9 mouse cellular contexts compared by ENCODE assay signal in the genomic region with DNA sequence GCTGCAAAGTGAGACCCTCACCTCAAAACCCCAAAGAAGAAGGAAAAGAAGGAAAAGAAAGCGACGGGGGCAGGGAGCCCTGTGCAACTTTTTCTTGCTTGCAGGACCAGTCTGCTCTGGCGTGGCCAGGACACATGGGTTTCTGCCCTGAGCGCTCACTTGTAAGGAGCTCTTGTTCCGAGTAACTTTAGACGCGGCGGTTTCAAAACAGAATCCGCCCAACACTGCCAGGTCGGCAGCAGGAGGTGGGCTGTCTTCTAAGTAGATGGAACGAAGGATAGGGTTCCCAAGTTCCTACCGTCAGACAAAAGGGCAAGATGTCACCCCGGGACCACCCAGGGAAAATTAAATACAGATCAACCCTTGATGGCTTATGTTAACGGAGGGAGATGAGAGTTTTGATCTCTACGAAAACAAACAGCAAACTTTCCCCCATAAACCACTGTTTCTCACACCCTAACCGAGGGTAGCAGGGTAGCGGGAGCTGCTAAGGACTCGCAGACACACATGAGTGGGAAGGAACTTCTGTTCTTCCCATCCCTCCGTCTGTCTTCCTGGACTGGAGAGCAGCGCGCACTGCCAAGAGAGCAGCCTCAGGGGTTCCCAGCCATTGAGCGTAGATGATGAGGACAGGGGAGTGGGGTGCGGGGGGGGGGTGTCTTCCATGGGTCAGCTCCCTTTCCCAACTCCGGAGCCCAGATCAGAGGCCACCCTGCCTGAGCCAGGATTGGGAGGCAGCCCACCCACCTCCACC. TPM values are rescaled to one million over a fixed set of nuclear protein-coding genes. Genes with fewer than 3 reads are reported as not detected.
DNase-seq lines count a peak whose midpoint lies in the region; ATAC-seq lines count a peak whose summit lies in the region.
"Had no signal": no experiment of that assay in that cellular context is flagged by ENCODE, and none has a peak within 500 bp of the region (broad histone marks: within the 10 kb centered on the region; RNA-seq: fewer than 3 reads in every experiment).

No protein-coding gene starts in this region.

- peaks cover 13% of the 10 kb centered on the region for H3K4me1 ChIP-seq in forebrain, embryonic 10.5 days
- H3K4me1 ChIP-seq in forebrain, embryonic 14.5 days (ENCODE audit: control insufficient read depth, insufficient read depth, low read length) = no peaks in the 10 kb centered on the region
- H3K4me1 ChIP-seq in hindbrain, embryonic 16.5 days (ENCODE audit: control insufficient read depth, insufficient read depth, low read depth, low read length) = no peaks in the 10 kb centered on the region
- no peaks in the 10 kb centered on the region for H3K4me1 ChIP-seq in liver, embryonic 15.5 days (replicated peaks)

- DNase-seq in forebrain, embryonic 10.5 days (ENCODE audit: extremely low spot score, low spot score) = peak; percentile 30
- DNase-seq in forebrain, embryonic 14.5 days (ENCODE audit: low spot score) = no peak
- peak; percentile 5 for DNase-seq in lung, postnatal 14 days
- DNase-seq in lung, postnatal 10 days = no peak
- no peak for DNase-seq in natural killer cell, adult 2 months (ENCODE audit: low spot score in 2 of 2)
- DNase-seq in adipocyte (ENCODE audit: low spot score) = no peak

- H3K27me3 ChIP-seq in forebrain, embryonic 10.5 days (ENCODE audit: poor library complexity, severe bottlenecking) = peaks cover 4% of the 10 kb centered on the region; the same call in 1 of the 2 replicates
- H3K27me3 ChIP-seq in forebrain, embryonic 14.5 days (replicated peaks; ENCODE audit: control insufficient read depth, insufficient read depth, low read length) = no peaks in the 10 kb centered on the region
- no peaks in the 10 kb centered on the region for H3K27me3 ChIP-seq in hindbrain, embryonic 16.5 days (replicated peaks; ENCODE audit: control insufficient read depth, insufficient read depth, low read length)
- H3K27me3 ChIP-seq in liver, embryonic 15.5 days = peaks cover 3% of the 10 kb centered on the region; the same call in 1 of the 2 replicates

- whole genome bisulfite sequencing in forebrain, embryonic 10.5 days = 36% methylated on average over 24 of the region's 24 CpGs
- 41% methylated on average over 24 of the region's 24 CpGs for WGBS in forebrain, embryonic 14.5 days
- WGBS in hindbrain, embryonic 16.5 days = 40% methylated on average over 24 of the region's 24 CpGs
- WGBS in liver, embryonic 15.5 days (ENCODE audit: insufficient replicate concordance) = 33% methylated on average over 24 of the region's 24 CpGs

- peak overlapping the region; percentile 31; the same call in 1 of the 2 replicates for H3K27ac ChIP-seq in forebrain, embryonic 10.5 days
- H3K27ac ChIP-seq in forebrain, embryonic 14.5 days (ENCODE audit: low read depth, low read length) = no peak overlapping the region
- H3K27ac ChIP-seq in hindbrain, embryonic 16.5 days (ENCODE audit: low read depth, low read length) = no peak overlapping the region
- H3K27ac ChIP-seq in liver, embryonic 15.5 days (replicated peaks) = no peak overlapping the region

- no peak overlapping the region for H3K4me2 ChIP-seq in forebrain, embryonic 14.5 days (ENCODE audit: low read length)
- peak overlapping the region; percentile 31 for H3K4me2 ChIP-seq in hindbrain, embryonic 16.5 days (ENCODE audit: low read length)
- peak overlapping the region; percentile 18; the same call in 1 of the 2 replicates for H3K4me2 ChIP-seq in liver, embryonic 15.5 days

- ATAC-seq in forebrain, embryonic 14.5 days = no peak
- ATAC-seq in hindbrain, embryonic 16.5 days = no peak
- no peak for ATAC-seq in liver, embryonic 15.5 days (ENCODE audit: insufficient read depth)

- H3K4me3 ChIP-seq in forebrain, embryonic 10.5 days = peak overlapping the region; percentile 27
- H3K4me3 ChIP-seq in forebrain, embryonic 14.5 days (ENCODE audit: low read depth, low read length) = no peak overlapping the region
- no peak overlapping the region for H3K4me3 ChIP-seq in hindbrain, embryonic 16.5 days (ENCODE audit: low read length)
- no peak overlapping the region for H3K4me3 ChIP-seq in liver, embryonic 15.5 days (replicated peaks)
- H3K4me3 ChIP-seq: erythroblast, embryonic 14.5 days had no signal

- H3K36me3 ChIP-seq in forebrain, embryonic 10.5 days (replicated peaks) = no peaks in the 10 kb centered on the region
- H3K36me3 ChIP-seq in forebrain, embryonic 14.5 days (ENCODE audit: control insufficient read depth, insufficient read depth, low read length) = no peaks in the 10 kb centered on the region
- no peaks in the 10 kb centered on the region for H3K36me3 ChIP-seq in hindbrain, embryonic 16.5 days (ENCODE audit: control insufficient read depth, insufficient read depth, low read length)
- no peaks in the 10 kb centered on the region for H3K36me3 ChIP-seq in liver, embryonic 15.5 days (replicated peaks)

- no peak overlapping the region for H3K9ac ChIP-seq in forebrain, embryonic 14.5 days (ENCODE audit: low read length)
- no peak overlapping the region for H3K9ac ChIP-seq in hindbrain, embryonic 16.5 days (ENCODE audit: low read depth, low read length)
- no peak overlapping the region for H3K9ac ChIP-seq in liver, embryonic 15.5 days

- no peaks in the 10 kb centered on the region for H3K9me3 ChIP-seq in forebrain, embryonic 10.5 days
- no peaks in the 10 kb centered on the region for H3K9me3 ChIP-seq in forebrain, embryonic 14.5 days (replicated peaks; ENCODE audit: control insufficient read depth, low read length)
- H3K9me3 ChIP-seq in hindbrain, embryonic 16.5 days (ENCODE audit: control insufficient read depth, low read length) = no peaks in the 10 kb centered on the region
- no peaks in the 10 kb centered on the region for H3K9me3 ChIP-seq in liver, embryonic 15.5 days (replicated peaks)

RNA-seq across cellular contexts. Expression of a gene that starts 55.7 kb away (rescaled TPM):
- polyA plus RNA-seq in forebrain, embryonic 10.5 days (2016; fragmentation: Nextera tagmentation; extraction: Ambion mirVana) = 27.9 and 29.1 TPM in 2 replicates
- polyA plus RNA-seq in forebrain, embryonic 14.5 days (2014; fragmentation: Nextera tagmentation; extraction: Ambion mirVana) = 17.7 and 20.6 TPM in 2 replicates
- polyA plus RNA-seq in hindbrain, embryonic 16.5 days (2015; fragmentation: Nextera tagmentation; extraction: Ambion mirVana) = 42.4 and 50.7 TPM in 2 replicates
- 3.9 and 4.0 TPM in 2 replicates for polyA plus RNA-seq in liver, embryonic 15.5 days (2015; fragmentation: Nextera tagmentation; extraction: Ambion mirVana)

Comparison
In these comparisons a context has a peak if more than half of its experiments do, and no peak if none do; other contexts are left out.
1. DNase-seq: peak in forebrain, embryonic 10.5 days (single experiment) and lung, postnatal 14 days (single experiment); none in forebrain, embryonic 14.5 days (single experiment), lung, postnatal 10 days (single experiment), natural killer cell, adult 2 months (0 of 2) and adipocyte (single experiment).